Mouse (Mus musculus) embryo, embryonic 10 days (tissue): ENCODE measurements around the gene Sptlc2.
"Not testable (repeated sequence)": the region's sequence is repeated elsewhere in the genome, so short reads cannot be mapped to it uniquely, and the experiment has no call there.

Experiments used
- DNase-seq: peaks from one replicate; pipeline ENCODE4 v3.0.0-alpha.2; 2015; ENCODE audit warnings: low spot score

Gene Sptlc2

DNA sequence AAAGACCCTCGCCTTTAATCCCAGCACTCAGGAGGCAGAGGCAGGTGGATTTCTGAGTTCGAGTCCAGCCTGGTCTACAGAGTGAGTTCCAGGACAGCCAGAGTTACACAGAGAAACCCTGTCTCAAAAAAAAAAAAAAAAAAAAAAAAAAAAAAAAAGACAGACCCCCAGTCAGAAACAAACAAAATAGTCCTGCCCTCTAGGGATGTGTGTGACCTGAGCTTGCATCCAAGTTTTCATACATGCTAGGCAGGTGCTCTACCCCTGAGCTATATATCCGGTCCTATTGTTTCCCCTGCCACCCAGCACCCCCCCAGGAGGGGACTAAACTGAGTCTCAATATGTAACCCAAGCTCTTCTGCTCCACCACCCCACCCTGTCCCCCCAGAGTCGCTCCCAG is 110.9 kb downstream of the Sptlc2 start:
- DNase-seq = not testable (repeated sequence)

DNA sequence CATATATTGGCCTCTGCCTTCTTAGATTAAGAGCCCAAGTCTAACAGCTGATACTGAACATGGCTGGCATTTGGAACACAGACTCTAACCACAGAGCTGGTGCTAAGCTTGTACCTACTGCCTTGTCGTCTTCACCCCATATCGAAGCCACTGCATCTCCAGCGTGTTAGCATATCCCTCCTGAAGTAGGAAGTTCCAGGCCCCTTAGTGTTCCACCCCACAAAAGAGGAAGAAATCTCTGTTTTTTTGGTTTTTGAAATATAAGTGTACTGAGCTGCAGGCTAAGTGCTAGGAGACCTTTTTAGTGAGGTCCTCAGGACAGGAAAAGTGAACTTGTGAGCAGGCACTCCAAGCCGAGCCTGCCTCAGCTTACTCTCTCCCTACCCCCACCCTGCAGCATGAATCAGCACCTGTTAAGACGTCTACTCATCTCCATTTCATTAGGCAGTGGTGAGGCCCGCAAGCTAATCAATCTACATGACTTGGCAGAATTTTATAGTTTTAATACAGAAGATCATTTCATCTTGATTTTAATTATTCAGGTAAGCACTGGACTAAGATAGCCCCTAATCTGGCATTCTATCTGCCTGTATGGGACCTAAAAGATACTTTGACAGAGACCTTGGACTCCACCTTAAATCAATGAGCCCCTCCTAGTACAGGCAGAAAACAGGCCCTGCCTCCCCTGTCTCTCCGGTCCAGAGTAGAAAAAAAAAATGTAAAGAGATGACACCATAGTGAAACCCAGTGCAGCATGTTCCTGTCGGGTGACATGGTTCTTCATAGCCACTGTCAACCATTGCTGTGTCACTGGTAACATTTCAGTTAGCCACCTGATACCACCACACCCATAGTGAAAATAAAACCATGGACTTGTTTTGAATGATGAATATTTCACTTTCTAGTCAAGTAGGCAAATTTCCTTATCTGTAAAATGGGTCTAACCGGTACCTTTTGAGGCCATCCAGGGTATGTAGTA is 113.0 kb downstream of the Sptlc2 start:
- no peak for DNase-seq

DNA sequence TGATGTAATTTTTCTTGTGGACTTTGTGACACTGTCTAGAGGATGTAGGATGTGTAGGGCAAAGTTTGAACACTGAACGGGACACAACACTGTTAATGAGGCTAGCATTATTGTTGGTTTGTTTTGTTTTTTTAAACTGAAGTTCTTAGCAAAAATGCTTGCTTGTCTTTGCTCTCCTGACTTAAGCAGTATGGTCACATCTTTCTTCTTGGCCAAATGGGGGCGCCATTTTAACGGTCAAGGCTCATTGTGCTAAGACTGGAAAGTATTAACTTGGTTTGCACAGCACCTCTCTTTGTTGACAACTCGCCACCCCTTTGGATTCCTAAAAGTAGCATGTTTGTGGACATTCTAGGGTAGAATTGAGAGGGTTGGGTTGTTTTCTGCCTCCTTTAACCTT is 120.5 kb downstream of the Sptlc2 start:
- DNase-seq = peak; percentile 61

DNA sequence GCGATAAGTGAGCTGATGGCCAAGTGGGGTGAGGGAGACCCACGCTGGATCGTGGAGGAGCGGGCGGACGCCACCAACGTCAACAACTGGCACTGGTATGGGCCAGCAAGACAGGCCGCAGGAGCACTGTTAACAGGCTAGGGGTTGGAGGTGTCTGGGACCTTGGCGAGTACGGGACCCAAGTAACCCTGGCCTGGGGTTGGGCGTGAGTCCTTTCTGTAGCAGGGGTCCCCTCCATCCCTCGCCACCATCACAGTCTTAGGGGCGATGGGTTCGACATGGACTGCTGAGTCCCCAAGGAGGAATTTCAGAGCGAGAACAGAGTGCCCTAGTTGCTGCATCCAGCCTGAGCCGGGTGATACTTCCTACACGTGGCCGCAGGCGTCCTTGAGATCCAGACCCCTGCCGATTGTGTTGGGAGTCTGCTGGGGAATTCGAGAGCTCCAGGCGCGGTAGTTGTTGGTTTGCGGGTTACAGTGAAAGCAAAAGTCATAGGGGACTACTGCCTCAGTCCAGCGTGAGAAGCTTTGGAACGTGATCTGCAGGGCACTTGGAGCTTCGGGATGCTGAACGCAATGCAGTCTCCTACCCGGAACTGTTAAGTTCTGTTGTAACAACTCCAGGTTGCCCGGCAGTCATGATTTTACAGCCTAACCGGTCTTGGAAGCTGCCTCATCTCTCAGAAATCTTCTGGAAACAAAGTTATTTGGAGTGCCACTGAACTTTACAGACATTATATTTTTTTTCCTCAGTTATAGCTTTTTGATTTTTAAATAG is 121.1 kb downstream of the Sptlc2 start:
- peak; percentile 58 for DNase-seq

DNA sequence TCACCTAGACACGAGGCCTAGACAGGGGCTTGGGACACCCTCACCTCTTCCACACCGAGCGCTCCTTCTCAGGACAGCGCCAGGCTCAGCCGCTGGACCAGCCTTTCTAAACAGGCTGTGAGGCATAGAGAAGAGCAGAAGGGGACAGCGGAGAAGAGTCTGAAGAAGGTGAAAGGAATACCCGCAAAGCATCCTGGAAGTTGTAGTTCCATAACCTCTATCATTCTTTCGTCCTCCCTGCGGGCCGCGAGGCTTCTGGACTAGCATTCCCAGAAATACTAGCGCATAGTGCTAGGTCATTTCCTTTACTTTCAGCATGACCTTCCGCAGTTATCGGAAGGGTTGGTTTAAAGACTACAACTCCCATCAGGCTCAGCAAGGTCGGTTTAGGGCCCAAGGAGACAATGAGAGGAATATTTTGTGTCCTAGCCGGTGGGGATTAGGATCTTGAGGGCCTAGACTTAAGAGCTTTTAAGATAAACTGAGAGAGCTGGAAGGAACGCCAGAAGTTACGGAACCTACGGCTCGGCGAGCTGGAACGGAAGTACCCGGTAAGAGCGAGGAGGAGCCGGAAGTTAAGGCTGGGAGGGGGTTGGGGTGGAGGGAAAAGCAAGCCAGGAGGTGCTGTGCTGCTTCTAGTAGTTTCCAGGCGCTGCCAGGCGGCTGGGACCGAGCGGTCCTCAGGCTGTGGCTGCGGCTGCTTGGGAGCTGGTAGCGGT is 121.9 kb downstream of the Sptlc2 start, which contains the start of the genes Vipas39 and Ahsa1:
TSS of gene Vipas39 (minus strand) at position 149 of the 719 bp plus-strand sequence.
TSS of gene Ahsa1 (plus strand) at position 372 of the 719 bp plus-strand sequence.
- DNase-seq = peak; percentile 98

DNA sequence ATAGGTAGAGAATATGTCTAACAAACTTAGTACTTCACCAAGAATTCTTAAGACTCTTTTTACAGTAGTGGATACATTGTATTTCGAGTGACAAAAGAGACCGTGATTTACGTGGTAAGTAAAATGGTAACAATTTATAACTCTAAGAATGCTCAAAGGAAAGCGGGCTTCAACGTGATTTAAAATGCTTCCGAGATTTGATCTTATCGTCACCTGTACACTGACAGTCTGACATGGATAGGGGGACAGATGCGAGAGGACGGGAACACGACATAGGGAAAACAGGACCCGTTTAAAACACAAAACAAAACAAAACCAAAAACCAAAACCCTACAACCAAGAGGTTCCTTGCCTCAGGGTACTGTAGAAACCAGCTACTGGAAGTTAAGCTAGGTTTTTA is 122.7 kb downstream of the Sptlc2 start:
- DNase-seq = no peak

DNA sequence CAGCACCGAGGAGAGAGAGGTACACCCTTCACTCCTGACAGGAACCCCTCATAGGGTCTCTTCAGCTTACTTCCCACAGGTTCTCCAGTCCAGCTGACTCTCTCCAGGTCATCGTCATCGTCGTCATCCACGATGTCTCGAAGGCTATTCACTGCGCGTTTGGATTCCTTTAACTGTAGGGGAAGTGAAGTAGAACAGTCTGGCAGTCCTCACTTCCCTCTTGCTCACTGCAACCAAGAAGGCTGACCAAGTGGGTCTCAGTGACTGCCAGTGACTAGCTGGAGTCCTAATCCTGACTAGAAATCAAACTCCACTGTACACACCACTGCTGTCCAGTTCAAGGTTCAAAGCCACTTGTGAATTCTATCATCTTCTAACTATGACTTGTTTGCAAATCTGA is 127.6 kb downstream of the Sptlc2 start:
- no peak for DNase-seq

DNA sequence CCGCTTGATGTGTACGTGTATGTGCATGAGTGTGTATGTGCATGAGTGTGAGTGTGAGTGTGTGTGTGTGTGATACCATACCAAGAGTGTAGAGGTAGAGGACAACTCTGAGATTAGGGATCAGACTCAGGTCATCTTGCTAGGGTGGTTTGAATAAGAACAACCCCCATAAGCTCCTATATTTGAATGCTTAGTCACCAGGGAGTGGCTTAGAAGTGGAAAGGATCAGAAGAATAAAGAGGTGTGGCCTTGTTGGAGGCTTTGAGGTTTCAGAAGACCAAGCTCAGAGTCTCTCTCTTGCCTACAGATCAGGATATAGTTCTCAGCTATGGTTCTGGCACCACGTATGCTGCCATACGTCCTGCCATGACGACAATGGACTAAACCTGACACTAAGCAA is 131.5 kb downstream of the Sptlc2 start:
- DNase-seq = no peak
